Mouse (Mus musculus) liver, postnatal 0 days (tissue): ENCODE measurements around the gene Rnps1.

Source experiments
- CTCF ChIP-seq: sonication (generic); IDR thresholded peaks from 2 replicates; pipeline ENCODE4 v1.5.1; 2016; ENCODE audit warnings: antibody characterized with exemption, low read depth
- EP300 ChIP-seq: IDR thresholded peaks from 2 replicates; pipeline ENCODE4 v1.6.1; 2016; ENCODE audit warnings: antibody characterized with exemption, low read depth, mild to moderate bottlenecking

- TF ChIP-seq CTCF (no peak), EP300 (no peak)
Measured at GRCm38 (mm10) chr17:24383789-24384188, 30.6 kb upstream of the Rnps1 start.
